Mouse (Mus musculus) c-Kit-negative CD71-positive TER-119-positive erythroid progenitor cells, embryonic 14.5 days (primary cell): Measurements from ENCODE around the gene Sept10.

Experiments
- DNase-seq: peaks from one replicate; pipeline ENCODE4 v3.0.0-alpha.2; 2013; ENCODE audit warnings: low read depth, low spot score

Sept10 gene

DNA sequence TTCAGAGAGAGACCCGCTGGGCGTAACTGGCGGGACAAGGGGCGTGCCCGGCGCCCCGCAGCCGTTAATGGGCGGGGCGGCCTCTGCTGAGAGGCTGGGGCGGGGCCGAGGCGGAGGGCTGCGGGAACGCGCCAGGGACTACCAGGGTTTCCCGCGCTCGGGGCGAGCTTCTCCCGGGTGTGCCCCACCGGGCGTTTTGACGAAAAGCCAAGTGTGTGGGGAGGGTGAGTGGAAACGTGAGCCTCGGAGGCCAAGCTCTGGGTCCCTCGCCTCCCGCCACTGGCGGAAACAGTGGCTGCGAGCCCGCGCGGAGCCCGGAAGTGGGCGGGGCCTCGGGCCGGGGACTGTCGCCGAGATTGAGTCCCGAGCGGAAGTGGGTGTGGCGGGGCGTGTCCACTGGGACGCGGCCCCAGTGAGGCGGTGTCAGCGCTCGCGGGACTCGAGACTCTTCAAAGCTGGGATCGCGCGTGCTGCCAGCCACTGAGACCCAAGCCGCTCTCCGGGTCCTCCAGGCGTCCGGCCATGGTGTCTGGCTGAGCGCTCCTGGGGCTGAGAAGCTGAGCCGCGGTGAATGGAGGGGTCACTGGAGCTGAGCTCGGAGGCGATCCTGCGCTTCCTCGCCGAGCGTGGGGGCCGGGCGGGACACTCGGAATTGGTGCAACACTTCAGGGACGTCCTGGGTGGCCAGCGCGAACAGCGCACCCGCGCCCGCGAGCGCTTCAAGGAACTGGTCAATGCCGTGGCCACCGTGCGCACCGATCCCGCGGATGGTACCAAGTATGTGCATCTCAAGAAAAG, at the start of gene Sept10, which contains the start of gene Sowahc:
Sept10 (minus strand) TSS at position 375 of the 798 bp plus-strand sequence.
Sowahc (plus strand) TSS at position 481 of the 798 bp plus-strand sequence.
- DNase-seq, result peak; percentile 47

DNA sequence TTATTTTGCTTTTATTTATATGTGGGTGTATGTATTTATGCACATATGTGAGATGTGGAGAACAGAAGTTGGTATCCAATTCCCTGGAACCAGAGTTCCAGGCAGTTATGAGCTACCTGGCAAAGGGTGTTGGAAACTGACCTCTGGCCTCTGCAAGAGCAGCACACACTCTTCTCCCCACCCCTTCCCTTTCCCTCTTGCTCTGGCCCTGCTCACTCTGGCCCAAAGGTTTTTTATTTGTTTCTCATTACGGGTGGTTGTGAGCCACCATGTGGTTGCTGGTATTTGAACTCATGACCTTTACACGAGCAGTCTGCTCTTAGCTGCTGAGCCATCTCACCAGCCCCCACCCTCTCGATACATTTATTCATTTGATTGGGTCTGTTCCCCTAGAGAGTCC, 47.1 kb upstream of the Sept10 start:
- no peak for DNase-seq

DNA sequence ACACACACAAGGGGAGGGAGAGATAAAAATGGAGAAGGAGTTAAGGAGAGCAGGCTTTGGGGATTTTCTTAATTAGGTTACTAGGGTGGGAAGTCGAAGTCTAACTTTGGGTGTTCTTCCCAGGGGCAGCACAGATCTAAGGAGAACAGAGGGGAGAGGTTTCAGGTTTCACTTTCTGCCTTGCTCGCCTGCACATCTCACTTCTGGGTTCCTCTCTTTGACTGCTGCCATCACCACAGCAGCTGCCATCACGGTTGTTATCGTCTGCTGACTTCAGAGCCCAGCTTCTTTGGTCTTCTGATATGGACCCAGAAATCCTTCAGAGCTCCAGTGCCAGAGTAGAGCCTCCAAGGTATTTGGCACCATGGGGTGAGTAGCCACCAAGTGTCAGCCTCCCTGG, 46.5 kb upstream of the Sept10 start:
- no peak for DNase-seq

DNA sequence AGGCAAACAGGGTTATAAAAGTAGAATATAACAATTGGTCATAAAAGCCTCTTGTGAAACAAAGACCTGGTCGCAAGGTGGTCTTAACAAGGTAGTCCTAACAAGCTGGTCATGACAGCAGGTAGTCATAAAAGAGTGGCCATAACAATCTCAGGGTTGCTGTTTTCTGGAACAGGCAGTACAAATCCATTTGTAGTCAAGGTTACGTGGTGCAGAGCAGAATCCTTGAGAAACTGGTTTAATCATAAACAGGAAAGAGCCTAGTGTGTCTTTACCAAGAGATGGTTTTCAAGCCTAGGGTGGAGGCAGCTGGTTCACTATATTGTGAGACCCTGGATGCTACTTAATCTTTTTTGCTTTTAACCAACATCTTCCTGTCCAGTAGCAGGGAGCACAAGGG, 45.6 kb upstream of the Sept10 start:
- DNase-seq, result no peak

DNA sequence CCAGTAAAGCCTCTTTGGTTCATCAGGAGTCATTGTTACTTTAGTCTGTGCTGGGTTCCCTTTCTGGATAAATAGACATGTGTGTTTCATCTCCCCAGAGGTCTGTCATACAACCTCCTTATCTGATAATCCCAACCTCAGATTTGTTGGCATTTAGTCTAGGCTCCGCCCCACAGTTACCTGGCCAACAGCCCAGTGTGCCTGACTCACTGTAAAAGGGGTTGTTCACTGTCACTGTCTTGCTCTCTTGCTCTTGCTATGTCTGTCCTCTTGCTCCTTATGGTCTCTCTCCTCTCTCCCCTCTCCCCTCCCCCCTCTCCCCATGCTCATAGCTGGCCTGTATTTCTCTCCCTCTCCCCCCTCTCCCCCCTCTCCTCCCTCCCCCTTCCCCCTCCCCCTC, 44.5 kb upstream of the Sept10 start:
- DNase-seq, result no peak

DNA sequence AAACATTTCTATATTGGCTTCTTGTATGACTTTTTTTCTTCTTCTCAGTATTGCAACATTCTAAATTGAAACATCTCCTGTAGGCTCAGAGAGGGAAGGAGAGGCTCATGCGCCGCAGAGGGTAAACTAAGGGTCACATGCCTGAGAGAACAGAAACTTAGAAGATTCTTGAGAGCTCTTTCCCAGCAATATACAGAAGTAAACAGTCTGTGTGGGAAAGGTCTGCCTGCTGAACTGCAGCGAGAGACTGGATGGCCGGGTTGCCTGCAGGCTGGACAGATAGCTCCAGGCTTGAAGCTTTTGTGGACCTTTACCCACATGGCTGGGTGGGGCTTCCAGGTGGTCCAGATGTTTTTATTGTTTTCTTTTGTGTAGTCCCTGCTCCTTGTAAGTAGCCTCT, 44.0 kb upstream of the Sept10 start:
- DNase-seq, result no peak

DNA sequence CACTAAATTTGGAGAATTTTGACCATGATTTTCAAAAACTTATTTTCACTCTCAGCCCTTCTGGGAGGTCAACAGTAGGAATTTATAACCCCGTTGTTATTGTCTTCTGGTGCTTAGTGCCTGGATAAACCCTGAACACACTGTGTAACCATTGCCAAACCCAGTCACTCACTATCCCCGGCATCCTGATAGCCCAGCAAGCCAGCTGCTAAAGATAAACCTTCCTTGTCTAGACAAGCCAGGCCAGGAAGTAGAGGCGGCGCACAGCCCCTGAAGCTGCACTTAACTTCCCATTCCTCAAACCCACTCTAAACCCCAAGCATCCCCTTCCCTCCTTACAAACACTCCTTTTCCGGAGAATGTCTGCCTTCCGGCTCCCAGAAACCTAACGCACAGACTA, 43.4 kb upstream of the Sept10 start:
- no peak for DNase-seq

DNA sequence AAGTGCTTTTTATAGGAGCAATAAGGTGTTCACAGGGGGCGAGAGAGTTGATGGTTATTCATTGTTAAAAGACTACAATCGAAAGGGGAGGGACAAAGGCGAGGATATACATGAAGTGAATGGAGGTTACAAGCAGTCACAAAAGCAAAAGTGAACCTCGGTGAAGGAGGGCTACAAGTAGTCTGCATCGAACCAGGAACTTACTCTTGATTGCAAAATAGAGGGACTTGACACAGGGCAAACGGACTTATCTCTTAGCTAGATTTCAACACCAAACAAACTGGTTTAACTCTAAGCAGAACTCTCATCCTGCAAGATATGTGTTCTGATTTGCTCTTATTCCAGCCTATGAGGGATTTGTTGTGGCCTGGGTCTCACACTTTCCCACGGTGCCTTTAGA, 41.3 kb upstream of the Sept10 start:
- DNase-seq, result no peak

DNA sequence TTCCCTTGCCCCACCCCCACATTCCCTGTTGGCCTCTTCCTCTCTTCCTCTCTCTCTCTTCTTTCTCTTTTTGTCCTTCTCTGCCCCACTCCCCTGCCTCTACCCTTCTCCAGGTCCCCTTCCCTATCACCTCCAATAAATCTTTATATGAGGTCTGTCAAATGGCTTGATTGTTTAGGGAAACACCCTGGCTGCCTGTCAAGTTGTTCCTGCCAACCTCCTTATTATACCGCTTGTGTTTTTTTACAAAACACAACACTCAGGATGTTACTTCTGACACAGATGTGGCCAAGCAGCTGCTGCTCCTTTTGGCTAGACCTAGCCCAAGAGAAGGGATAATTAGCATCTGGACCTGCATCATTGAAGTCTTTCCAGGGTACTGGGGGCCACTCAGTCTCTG, 40.4 kb upstream of the Sept10 start:
- no peak for DNase-seq

DNA sequence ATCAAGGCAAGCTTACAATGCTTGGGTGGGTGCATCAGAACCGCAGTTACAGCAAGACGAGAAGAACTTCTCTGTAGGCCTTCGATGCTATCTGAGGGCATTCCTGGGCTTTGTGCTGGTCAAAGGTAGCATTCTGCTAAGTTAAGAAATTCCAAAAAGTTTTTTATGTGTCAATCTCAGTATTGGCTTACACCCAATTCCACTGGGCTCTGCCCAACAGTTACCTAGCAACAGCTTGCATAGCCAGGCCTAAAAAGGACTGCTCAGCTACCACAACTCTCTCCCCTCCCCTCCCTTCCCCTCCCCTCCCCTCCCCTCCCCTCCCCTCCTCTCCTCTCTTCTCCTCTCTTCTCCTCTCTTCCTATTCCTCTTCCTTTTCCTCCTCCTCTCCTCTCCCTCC, 40.0 kb upstream of the Sept10 start:
- no peak for DNase-seq

DNA sequence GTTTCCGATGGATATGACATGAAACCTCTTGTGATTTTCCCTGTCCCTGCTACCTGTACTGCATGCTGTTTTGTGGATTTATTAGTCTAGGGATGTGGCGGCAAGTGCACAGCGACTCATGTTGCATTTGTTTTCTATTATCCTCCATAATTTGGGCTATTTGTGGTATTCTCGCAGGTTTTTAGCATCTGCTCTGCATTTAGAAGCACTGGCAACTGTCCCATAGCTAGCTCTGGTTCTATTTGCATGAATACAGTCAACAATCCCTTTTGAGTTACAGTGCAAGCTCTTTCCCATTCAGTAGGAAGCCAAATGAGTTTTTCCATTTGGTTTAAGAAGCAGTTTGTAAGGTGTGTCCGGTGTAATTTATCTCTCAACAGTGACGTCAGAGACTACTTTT, 37.9 kb upstream of the Sept10 start:
- no peak for DNase-seq

DNA sequence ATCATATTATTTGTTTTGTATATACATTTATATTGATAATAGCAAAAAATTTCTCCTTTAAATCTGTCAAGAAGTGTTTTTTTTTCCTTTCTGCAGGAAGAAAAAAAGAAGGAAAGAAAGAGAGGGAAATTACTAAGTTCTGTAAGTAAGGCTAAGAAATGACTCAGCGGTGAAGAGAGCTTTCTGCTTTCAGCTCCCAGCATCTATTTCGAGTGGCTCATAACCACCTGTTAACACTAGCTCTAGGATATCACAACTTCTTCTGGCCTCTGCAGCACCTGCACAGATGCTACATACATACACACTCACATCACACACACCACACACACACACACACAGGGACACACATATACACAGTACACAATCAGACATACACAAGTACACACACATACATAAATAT, 34.9 kb upstream of the Sept10 start:
- DNase-seq, result no peak

DNA sequence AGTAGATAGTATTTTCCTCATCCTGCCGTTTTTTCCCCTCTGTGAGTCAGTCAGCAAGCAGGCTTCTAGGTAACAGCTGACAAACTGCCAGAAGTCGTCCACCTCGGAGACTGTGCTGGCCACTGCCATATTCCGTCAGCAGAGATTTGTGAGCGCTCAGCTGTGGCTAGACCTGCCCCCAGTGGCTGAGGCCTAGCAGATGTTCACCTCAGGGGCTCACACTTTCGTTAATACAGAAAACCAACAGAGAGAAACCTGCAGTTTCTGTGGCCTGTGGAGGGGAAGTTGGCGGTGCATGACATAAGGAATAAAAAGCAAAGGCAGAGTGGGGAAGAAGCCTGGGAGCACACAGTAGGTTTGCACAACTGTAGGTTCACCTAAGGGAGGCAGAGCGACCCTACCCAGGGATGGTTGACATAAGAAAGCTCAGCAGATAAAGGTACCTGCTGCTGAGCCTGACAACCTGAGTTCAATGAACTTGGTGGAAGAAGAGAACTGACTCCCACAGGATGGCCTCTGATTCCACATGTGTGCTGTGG, 32.0 kb upstream of the Sept10 start:
- DNase-seq, result no peak

DNA sequence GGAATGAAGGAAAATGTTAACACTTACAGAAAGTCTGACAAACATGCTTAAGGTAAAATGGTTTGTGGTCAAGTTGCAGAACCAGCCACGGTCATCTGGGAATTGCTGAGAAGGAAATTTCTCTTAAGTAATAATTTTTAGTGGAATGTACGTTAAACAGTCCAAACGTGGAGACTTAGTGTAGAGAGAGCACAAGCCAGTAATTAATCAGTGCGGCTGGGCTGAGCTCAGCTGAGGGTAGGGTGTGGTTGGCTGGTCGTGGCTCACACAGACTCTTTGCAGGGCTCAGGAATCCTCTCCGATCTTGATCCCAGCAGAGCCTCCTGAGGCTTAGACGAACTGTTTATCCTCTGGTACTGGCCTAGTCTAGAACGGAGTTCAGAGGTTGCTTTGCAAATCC, 30.7 kb upstream of the Sept10 start:
- DNase-seq, result no peak

DNA sequence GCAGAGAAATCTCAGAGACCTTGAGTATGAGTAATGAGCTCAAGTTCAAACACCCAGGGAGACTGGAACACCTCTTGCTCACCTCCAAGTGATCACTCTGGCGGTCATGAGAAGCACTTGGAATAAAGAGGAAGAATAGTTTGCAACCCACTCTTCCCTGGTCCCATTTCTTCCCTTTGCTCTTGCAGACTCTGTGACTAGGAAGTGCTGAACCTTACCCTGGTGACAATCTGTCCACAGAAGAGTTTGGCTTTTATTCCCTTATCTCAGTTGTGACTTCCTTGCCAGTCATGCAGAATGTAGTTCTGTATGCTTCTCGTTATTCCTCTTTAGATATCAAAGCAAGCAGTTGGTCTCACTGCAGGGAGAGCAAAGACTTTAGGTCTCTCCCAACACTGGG, 30.3 kb upstream of the Sept10 start:
- no peak for DNase-seq

DNA sequence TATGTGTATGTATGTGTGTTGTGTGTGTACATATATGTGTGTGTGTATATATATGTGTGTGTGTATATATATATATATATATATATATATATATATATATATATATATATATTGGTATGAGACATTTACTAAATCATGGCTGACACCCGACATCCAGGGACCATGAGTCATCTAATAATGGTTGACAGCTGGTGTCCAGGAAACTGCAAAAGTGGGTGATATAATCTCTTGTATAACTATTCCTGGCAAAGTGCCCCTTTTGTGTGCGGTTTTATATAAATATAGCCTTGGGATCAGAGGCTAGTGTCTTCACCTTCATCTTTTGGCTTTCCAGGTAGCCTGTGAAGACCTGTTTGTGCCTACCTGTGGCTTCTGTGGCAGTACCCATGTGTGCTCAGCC, 29.0 kb upstream of the Sept10 start:
- no peak for DNase-seq

DNA sequence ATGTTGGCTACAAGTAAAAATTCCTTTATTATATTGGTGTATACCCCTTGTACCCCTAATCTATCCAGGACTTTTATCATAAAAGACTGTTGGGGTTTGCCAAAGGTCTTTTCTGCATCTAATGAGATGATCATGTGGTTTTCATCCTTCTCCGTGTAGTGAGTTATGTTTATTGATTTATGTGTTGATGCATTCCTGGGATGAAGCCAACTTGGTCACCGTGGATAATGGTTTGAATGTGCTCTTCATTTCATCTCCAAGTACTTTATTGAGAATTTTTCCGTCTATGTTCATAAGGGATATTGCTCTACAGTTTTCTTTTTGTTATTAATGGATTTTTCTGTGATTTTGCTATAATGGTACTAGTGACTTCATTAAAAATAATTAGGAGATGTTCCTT, 27.9 kb upstream of the Sept10 start:
- no peak for DNase-seq

DNA sequence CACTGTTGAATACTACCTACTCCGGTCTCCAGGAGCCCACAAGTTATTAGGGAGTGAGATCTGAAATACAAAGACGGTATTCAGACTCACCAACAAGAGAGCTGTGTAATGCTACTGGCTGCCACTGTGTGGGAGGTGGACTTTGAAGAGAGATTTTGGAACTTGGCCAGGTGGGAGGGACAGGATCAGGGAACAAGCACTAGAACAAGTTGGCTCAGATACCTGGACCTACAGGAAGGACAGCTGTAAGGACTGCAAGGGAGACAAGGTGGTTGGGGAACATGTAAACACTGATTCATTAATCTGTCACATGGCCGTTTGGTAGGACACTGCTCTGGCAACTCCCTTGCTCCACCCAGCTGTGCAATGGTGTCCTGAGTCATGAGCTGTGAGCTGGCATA, 19.5 kb upstream of the Sept10 start:
- DNase-seq, result no peak

DNA sequence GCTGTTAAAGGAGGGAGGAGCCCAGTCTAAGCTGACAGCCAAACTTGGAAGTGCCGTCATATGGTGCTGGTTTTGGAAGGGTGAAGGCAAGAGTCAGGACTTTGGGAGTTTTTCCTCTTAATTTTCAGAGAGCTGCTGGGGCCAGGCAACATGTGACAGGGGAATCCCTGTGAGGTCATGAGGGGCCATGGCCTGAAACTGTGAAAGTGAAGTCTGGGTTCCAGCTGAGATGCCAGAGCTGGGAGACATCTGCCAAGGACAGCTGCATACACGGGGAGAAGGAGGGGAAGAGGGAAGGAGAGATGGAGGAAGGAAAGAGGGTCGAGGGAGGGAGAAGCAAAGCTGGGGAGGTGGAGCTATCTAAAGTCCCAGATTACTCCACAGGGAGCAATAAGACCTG, 16.1 kb upstream of the Sept10 start:
- no peak for DNase-seq

DNA sequence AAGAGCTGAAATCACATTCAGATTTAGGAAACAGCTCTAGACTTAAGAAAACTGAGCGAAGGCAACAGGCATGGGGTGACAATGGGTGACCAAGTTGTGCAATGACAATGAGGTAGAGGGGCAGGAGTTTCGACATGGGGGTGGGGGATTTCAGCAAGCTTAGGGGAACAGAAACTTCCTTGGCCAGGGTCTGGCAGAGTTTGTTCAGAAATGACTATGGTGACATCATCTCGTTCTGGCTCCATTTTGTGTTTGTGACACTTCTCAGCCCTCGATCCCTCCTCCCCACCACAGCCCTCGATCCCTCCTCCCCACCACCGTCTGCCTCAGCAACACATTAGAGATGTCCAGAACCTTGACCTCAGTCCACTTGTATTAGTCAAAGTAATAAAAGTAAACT, 14.8 kb upstream of the Sept10 start:
- DNase-seq, result no peak

DNA sequence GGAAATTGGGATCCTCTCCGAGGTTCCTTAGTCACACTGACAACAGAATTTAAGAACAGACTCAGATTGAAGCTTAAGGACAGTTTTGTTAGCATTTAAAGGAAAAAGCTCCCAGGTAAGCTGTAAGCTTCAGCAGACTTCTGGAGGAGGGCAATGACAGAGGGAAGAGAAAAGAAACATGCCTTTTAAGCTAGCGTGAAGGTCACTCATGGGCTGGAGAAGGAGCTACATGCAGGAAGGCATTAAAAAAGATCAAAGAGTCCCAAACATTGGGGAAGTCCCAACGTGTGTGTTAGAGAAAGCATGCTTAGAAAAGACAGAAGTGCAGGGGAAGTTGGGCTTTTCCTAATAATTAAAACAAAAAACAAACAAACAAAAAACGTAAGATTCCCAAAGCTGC, 14.2 kb upstream of the Sept10 start:
- no peak for DNase-seq

DNA sequence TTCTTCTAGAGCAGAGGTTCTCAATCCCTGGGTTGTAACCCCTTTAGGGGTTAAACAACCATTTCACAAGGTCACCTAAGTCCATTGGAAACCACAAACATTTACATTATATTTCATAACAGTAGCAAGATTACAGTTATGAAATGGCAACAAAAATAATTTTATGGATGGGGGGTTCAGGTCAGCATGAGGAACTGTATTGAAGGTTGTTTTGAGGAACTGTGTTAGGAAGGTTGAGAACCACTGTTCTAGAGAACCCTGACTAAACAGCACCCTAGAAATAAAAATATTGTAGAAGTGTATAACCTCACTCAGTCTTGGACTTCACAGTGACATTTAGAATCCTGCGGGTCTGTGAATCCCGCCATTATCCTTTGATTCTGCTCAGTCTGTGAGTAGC, 13.6 kb upstream of the Sept10 start:
- no peak for DNase-seq

DNA sequence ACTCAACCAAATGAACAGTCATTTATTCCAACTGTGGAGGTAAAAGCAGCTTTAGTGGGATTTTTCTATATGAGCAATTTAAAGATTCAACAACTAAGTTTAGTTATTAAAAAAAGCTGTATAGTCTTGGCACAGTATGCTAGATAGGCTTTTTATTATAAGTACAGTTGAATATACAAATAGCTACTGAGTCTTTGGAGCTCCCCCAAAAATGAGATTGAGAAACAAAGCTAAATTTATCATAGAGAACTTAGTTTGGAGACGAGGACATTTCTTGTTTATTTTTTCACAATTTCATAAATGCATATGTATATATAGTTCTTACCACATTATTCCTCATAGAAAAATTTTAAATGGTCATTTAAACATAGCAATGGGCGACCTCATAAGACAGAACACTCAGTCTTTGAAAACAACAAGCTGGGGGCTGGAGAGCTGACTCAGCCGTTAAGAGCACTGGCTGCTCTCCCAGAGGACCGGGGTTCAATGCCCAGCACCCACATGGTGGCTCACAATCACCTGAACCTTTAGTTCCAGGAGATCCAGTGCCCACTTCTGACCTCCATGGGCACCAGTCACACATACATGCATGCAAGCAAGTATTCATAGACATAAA, 7.7 kb upstream of the Sept10 start:
- DNase-seq, result no peak
